Mouse (Mus musculus): ENCODE measurements at regions not wholly inside any gene's neighbourhood (a gene's known extent, or its start where the extent isn't known, plus 50 kb on each side); places are given as distances from the start of the nearest gene placed in this dataset.

DNA sequence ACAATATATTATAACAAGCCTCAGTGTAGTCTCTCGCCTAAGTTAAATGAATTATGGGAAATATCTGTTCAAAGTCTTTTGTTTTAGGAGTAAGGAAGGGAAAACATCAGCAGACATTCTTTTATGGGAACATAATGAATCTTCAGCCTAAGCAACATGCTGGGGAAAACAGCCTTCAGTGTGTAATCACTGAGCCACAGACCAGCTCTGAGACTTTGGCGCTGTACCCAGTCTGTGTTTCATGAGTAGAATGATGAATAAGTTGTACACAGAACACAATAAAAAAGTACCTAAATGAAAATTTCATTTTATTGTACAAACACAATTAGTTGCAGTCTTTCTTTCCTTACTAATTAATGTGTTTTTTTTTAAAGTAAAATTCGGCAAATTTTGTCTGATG lies 1774.8 kb upstream of the Pcdh20 start:
- H3K27ac ChIP-seq (ENCODE audit: low read depth, low read length): no peak overlapping the region
- H3K4me2 ChIP-seq (replicated peaks; ENCODE audit: low read depth, low read length): no peak overlapping the region
- no peaks in the 10 kb centered on the region for H3K4me1 ChIP-seq (replicated peaks; ENCODE audit: control insufficient read depth, insufficient read depth, low read length)
- no peak overlapping the region for H3K9ac ChIP-seq (ENCODE audit: low read depth, low read length)
- H3K36me3 ChIP-seq (ENCODE audit: control insufficient read depth, insufficient read depth, low read length): no peaks in the 10 kb centered on the region
- no peak overlapping the region for H3K4me3 ChIP-seq (ENCODE audit: low read depth, low read length)
- no peaks in the 10 kb centered on the region for H3K27me3 ChIP-seq (ENCODE audit: control insufficient read depth, insufficient read depth, low read length)
- WGBS: 86% methylated on average over 3 of the region's 3 CpGs
- no peaks in the 10 kb centered on the region for H3K9me3 ChIP-seq (ENCODE audit: control insufficient read depth, low read length)
- DNase-seq (ENCODE audit: low spot score) (no peak), ATAC-seq (ENCODE audit: low FRiP score) (no peak)

DNA sequence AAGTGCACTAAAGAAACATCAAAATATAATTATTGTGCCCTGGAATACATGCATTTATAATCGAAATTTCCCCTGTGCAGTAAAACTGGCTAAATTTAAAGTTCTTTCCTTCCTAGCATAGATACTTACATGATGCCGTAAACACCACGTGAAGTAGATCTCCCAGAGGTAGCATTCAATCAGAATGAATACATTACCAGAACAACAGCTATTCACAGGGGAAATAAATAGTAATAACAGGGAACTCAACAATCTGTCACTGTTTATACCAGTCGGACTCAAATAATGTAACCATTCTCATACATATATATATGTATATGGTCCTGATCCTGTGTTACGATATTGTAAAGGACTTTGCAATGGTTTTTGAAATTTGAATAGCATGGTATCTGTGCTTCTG lies 1761.5 kb upstream of the Pcdh20 start:
- Histone ChIP-seq H3K27ac (ENCODE audit: low read depth, low read length) (no peak overlapping the region), H3K4me2 (replicated peaks; ENCODE audit: low read depth, low read length) (no peak overlapping the region), H3K4me3 (ENCODE audit: low read depth, low read length) (no peak overlapping the region), H3K27me3 (ENCODE audit: control insufficient read depth, insufficient read depth, low read length) (no peaks in the 10 kb centered on the region), H3K36me3 (ENCODE audit: control insufficient read depth, insufficient read depth, low read length) (no peaks in the 10 kb centered on the region), H3K9ac (ENCODE audit: low read depth, low read length) (no peak overlapping the region), H3K9me3 (ENCODE audit: control insufficient read depth, low read length) (no peaks in the 10 kb centered on the region), H3K4me1 (replicated peaks; ENCODE audit: control insufficient read depth, insufficient read depth, low read length) (no peaks in the 10 kb centered on the region)
- WGBS: 74% methylated on average over 5 of the region's 5 CpGs
- ATAC-seq (ENCODE audit: low FRiP score) (peak; percentile 26; the same call in 1 of the 2 replicates), DNase-seq (ENCODE audit: low spot score) (no peak)

GRCm38 (mm10) chr14:90200294-90200693 lies 1729.1 kb upstream of the Pcdh20 start:
- Histone ChIP-seq H3K4me1 (replicated peaks; ENCODE audit: control insufficient read depth, insufficient read depth, low read length) (no peaks in the 10 kb centered on the region), H3K9ac (ENCODE audit: low read depth, low read length) (no peak overlapping the region), H3K4me3 (ENCODE audit: low read depth, low read length) (no peak overlapping the region), H3K4me2 (replicated peaks; ENCODE audit: low read depth, low read length) (no peak overlapping the region), H3K27me3 (ENCODE audit: control insufficient read depth, insufficient read depth, low read length) (no peaks in the 10 kb centered on the region), H3K27ac (ENCODE audit: low read depth, low read length) (no peak overlapping the region), H3K36me3 (ENCODE audit: control insufficient read depth, insufficient read depth, low read length) (no peaks in the 10 kb centered on the region), H3K9me3 (ENCODE audit: control insufficient read depth, low read length) (no peaks in the 10 kb centered on the region)
- DNase-seq (ENCODE audit: low spot score) (no peak), ATAC-seq (ENCODE audit: low FRiP score) (no peak)

DNA sequence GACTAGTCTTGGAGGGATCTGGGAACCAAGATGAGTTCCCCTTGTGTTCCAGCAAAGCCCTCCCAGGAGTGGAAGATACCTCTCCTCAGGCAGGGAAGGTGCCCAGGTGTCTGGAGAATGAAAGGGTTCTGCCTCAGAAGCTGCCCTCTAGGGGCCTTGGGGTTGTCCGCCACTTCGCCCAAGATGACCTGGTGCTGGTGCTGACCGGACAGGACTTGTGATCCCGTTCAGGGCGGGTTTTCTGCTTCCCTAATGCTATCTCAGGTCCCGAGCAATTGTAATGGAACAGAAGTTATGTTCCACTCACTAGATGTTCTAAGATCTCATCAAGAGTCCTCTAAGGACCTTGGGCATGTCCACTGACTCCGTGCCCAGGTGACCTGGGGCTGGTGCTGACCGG lies 1726.6 kb upstream of the Pcdh20 start:
- ATAC-seq (ENCODE audit: low FRiP score): no peak
- no peak for DNase-seq (ENCODE audit: low spot score)

GRCm38 (mm10) chr14:90172729-90173128 lies 1701.5 kb upstream of the Pcdh20 start:
- WGBS: 79% methylated on average over 3 of the region's 3 CpGs

More for the DNA sequence above, 1726.6 kb upstream of the Pcdh20 start:
- Histone ChIP-seq H3K4me2 (replicated peaks; ENCODE audit: low read depth, low read length) (no peak overlapping the region), H3K27me3 (ENCODE audit: control insufficient read depth, insufficient read depth, low read length) (no peaks in the 10 kb centered on the region), H3K27ac (ENCODE audit: low read depth, low read length) (no peak overlapping the region), H3K4me3 (ENCODE audit: low read depth, low read length) (no peak overlapping the region), H3K9me3 (ENCODE audit: control insufficient read depth, low read length) (no peaks in the 10 kb centered on the region), H3K36me3 (ENCODE audit: control insufficient read depth, insufficient read depth, low read length) (no peaks in the 10 kb centered on the region), H3K9ac (ENCODE audit: low read depth, low read length) (no peak overlapping the region), H3K4me1 (replicated peaks; ENCODE audit: control insufficient read depth, insufficient read depth, low read length) (no peaks in the 10 kb centered on the region)
- WGBS: 91% methylated on average over 8 of the region's 8 CpGs

More at GRCm38 (mm10) chr14:90172729-90173128, 1701.5 kb upstream of the Pcdh20 start:
- DNase-seq (ENCODE audit: low spot score): no peak
- Histone ChIP-seq H3K27ac (ENCODE audit: low read depth, low read length) (no peak overlapping the region), H3K4me3 (ENCODE audit: low read depth, low read length) (no peak overlapping the region), H3K36me3 (ENCODE audit: control insufficient read depth, insufficient read depth, low read length) (no peaks in the 10 kb centered on the region), H3K9ac (ENCODE audit: low read depth, low read length) (no peak overlapping the region), H3K27me3 (ENCODE audit: control insufficient read depth, insufficient read depth, low read length) (no peaks in the 10 kb centered on the region), H3K4me1 (replicated peaks; ENCODE audit: control insufficient read depth, insufficient read depth, low read length) (no peaks in the 10 kb centered on the region), H3K4me2 (replicated peaks; ENCODE audit: low read depth, low read length) (no peak overlapping the region), H3K9me3 (ENCODE audit: control insufficient read depth, low read length) (no peaks in the 10 kb centered on the region)
- no peak for ATAC-seq (ENCODE audit: low FRiP score)

All from hindbrain, embryonic 11.5 days (tissue).